Comparison of ENCODE assay signal across 8 mouse cellular contexts in the genomic region with DNA sequence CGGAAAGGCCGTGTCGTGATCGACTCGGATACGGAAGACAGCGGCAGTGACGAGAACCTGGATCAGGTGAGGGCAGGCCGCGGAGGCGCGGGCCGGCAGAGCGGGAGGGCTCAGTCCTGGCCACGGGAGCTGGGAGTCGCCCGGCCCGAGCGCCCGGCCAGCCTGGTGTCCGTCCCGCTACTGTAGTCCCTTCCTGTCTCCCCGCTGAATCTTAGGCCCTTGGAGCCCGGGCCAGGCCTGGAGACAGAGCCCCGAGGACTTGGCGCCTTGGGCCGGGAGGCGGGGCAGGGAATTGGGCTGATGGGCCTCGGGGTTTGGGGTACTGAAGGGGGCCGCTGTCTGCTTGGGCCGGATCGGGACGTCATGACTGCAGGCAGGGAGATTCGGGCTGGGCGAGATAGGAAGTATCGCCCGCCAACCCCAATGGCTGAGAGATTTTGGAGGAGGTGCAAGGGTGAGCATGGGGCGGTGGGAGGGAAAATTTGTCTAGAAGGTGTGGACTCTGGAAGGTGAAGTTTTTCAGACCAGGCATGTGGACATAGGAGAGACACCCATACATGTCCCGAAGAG. TPM values are rescaled to one million over a fixed set of nuclear protein-coding genes. Genes with fewer than 3 reads are reported as not detected.
DNase-seq lines count a peak whose midpoint lies in the region; ATAC-seq lines count a peak whose summit lies in the region.

No protein-coding gene starts in this region.

- H3K4me1 ChIP-seq in hindbrain, embryonic 11.5 days (replicated peaks; ENCODE audit: control insufficient read depth, insufficient read depth, low read length), result no peaks in the 10 kb centered on the region

- no peaks in the 10 kb centered on the region for H3K36me3 ChIP-seq in hindbrain, embryonic 11.5 days (ENCODE audit: control insufficient read depth, insufficient read depth, low read length)

- H3K4me3 ChIP-seq in hindbrain, embryonic 11.5 days (ENCODE audit: low read depth, low read length), result peak overlapping the region; percentile 97

- 0% methylated on average over 35 of the region's 39 CpGs for WGBS in hindbrain, embryonic 11.5 days

- H3K4me2 ChIP-seq in hindbrain, embryonic 11.5 days (replicated peaks; ENCODE audit: low read depth, low read length), result peak overlapping the region; percentile 79

- H3K27ac ChIP-seq in hindbrain, embryonic 11.5 days (ENCODE audit: low read depth, low read length), result peak overlapping the region; percentile 27

- ATAC-seq in hindbrain, embryonic 11.5 days (ENCODE audit: low FRiP score), result peak; percentile 90

- H3K27me3 ChIP-seq in hindbrain, embryonic 11.5 days (ENCODE audit: control insufficient read depth, insufficient read depth, low read length), result no peaks in the 10 kb centered on the region

- DNase-seq in adrenal gland, postnatal 25 days, result peak; percentile 48
- DNase-seq in adrenal gland, adult (ENCODE audit: inconsistent age in 2 of 2, low spot score in 1 of 2), result no peak
- DNase-seq in thymus, postnatal 0 days (ENCODE audit: low spot score), result peak; percentile 36
- DNase-seq in thymus, postnatal 4 days, result no peak
- no peak for DNase-seq in hindbrain, embryonic 11.5 days (ENCODE audit: low spot score)
- peak; percentile 24 for DNase-seq in lung, postnatal 25 days (ENCODE audit: low spot score)
- no peak for DNase-seq in ovary, postnatal 14 days (ENCODE audit: low spot score)
- DNase-seq in thymus, adult 18-20 months, result no peak

- H3K9ac ChIP-seq in hindbrain, embryonic 11.5 days (ENCODE audit: low read depth, low read length), result peak overlapping the region; percentile 89

- no peaks in the 10 kb centered on the region for H3K9me3 ChIP-seq in hindbrain, embryonic 11.5 days (ENCODE audit: control insufficient read depth, low read length)

RNA-seq across cellular contexts. Expression of a gene that starts 0.4 kb away (rescaled TPM):
- total RNA-seq in adrenal gland, postnatal 25 days (2021), result 29.9 and 30.5 TPM in 2 replicates
- 63.8 and 73.9 TPM in 2 replicates for polyA plus RNA-seq in thymus, postnatal 0 days (2015; fragmentation: Nextera tagmentation; extraction: Ambion mirVana)
- 32.5 and 40.8 TPM in 2 replicates for polyA plus RNA-seq in hindbrain, embryonic 11.5 days (2014; fragmentation: Nextera tagmentation; extraction: Ambion mirVana)

RNA-seq across cellular contexts. Expression of a gene that starts 12.7 kb away (rescaled TPM):
- 35.6 and 48.1 TPM in 2 replicates for total RNA-seq in adrenal gland, postnatal 25 days (2021)
- 46.7 and 49.1 TPM in 2 replicates for polyA plus RNA-seq in thymus, postnatal 0 days (2015; fragmentation: Nextera tagmentation; extraction: Ambion mirVana)
- polyA plus RNA-seq in hindbrain, embryonic 11.5 days (2014; fragmentation: Nextera tagmentation; extraction: Ambion mirVana), result 42.1 TPM in 2 replicates

RNA-seq across cellular contexts. Expression of a gene that starts 57.0 kb away (rescaled TPM):
- total RNA-seq in adrenal gland, postnatal 25 days (2021), result 3.0 and 4.2 TPM in 2 replicates
- polyA plus RNA-seq in thymus, postnatal 0 days (2015; fragmentation: Nextera tagmentation; extraction: Ambion mirVana), result 28.9 and 33.1 TPM in 2 replicates
- 30.7 and 33.2 TPM in 2 replicates for polyA plus RNA-seq in hindbrain, embryonic 11.5 days (2014; fragmentation: Nextera tagmentation; extraction: Ambion mirVana)

RNA-seq across cellular contexts. Expression of a gene that starts 57.2 kb away (rescaled TPM):
- 6.2 and 6.5 TPM in 2 replicates for total RNA-seq in adrenal gland, postnatal 25 days (2021)
- 121 and 134 TPM in 2 replicates for polyA plus RNA-seq in thymus, postnatal 0 days (2015; fragmentation: Nextera tagmentation; extraction: Ambion mirVana)
- 87.1 and 89.1 TPM in 2 replicates for polyA plus RNA-seq in hindbrain, embryonic 11.5 days (2014; fragmentation: Nextera tagmentation; extraction: Ambion mirVana)

Comparison
In these comparisons a context has a peak if more than half of its experiments do, and no peak if none do; other contexts are left out.
1. DNase-seq: peak in adrenal gland, postnatal 25 days (single experiment), thymus, postnatal 0 days (single experiment) and lung, postnatal 25 days (single experiment); none in adrenal gland, adult (0 of 2), thymus, postnatal 4 days (single experiment), hindbrain, embryonic 11.5 days (single experiment), ovary, postnatal 14 days (single experiment) and thymus, adult 18-20 months (0 of 2).